Mouse (Mus musculus): Measurements from ENCODE around the gene Gck. TPM values are rescaled to one million over a fixed set of nuclear protein-coding genes. Genes with fewer than 3 reads are reported as not detected.

The Gck gene
- total RNA-seq, 2 experiments from 2014 or later, result 3.9 to 4.0 TPM

- no peak for DNase-seq
- intact Hi-C loops (cut with DNase I), result loop anchor here (10.0 kb wide), 1 partner anchor 68 kb away; the partner anchor contains the start of genes Gck and Ykt6
Observed at GRCm38 (mm10) chr11:5887250-5887649, 62.6 kb downstream of the Gck start.

- peak; percentile 70 for DNase-seq
- intact Hi-C loops (cut with DNase I), result loop anchor here (10.0 kb wide), 1 partner anchor 69 kb away; the partner anchor contains the start of genes Gck and Ykt6
Observed at GRCm38 (mm10) chr11:5886187-5886586, 63.7 kb downstream of the Gck start.

- intact Hi-C loops (cut with DNase I), result loop anchor here (10.0 kb wide), 1 partner anchor 72 kb away; the partner anchor contains the start of genes Gck and Ykt6
- DNase-seq, result no peak
Observed at GRCm38 (mm10) chr11:5882518-5882917, 67.4 kb downstream of the Gck start.

- peak; percentile 81 for DNase-seq
- intact Hi-C loops (cut with DNase I), result loop anchor here (10.0 kb wide), 1 partner anchor 75 kb away; the partner anchor contains the start of genes Gck and Ykt6
Observed at GRCm38 (mm10) chr11:5879905-5880304, 70.0 kb downstream of the Gck start.

- no peak for DNase-seq
- intact Hi-C loops (cut with DNase I), result no loop called here
Observed at GRCm38 (mm10) chr11:5878661-5879060, 71.2 kb downstream of the Gck start.

- peak; percentile 98 for DNase-seq
- intact Hi-C loops (cut with DNase I), result no loop called here
Observed at GRCm38 (mm10) chr11:5877921-5878526, 71.9 kb downstream of the Gck start, which contains the start of gene Pold2. Pold2 (minus strand) TSS chr11:5878292.

GRCm38 (mm10) chr11:5877421-5877820 is 72.5 kb downstream of the Gck start:
- no peak for DNase-seq
- intact Hi-C loops (cut with DNase I), result no loop called here

- intact Hi-C loops (cut with DNase I), result no loop called here
Observed at GRCm38 (mm10) chr11:5873192-5873591, 76.7 kb downstream of the Gck start.

GRCm38 (mm10) chr11:5872707-5873106 is 77.2 kb downstream of the Gck start:
- intact Hi-C loops (cut with DNase I), result no loop called here
- no peak for DNase-seq

More at GRCm38 (mm10) chr11:5873192-5873591, 76.7 kb downstream of the Gck start:
- no peak for DNase-seq

- no peak for DNase-seq
- intact Hi-C loops (cut with DNase I), result no loop called here
Observed at GRCm38 (mm10) chr11:5870069-5870468, 79.8 kb downstream of the Gck start.

GRCm38 (mm10) chr11:5869331-5869730 is 80.5 kb downstream of the Gck start:
- DNase-seq, result no peak
- intact Hi-C loops (cut with DNase I), result no loop called here

- no peak for DNase-seq
- intact Hi-C loops (cut with DNase I), result no loop called here
Observed at GRCm38 (mm10) chr11:5868324-5868723, 81.6 kb downstream of the Gck start.

- no peak for DNase-seq
Observed at GRCm38 (mm10) chr11:5867196-5867595, 82.7 kb downstream of the Gck start.

GRCm38 (mm10) chr11:5862394-5863105 is 87.3 kb downstream of the Gck start:
- intact Hi-C loops (cut with DNase I), result no loop called here
- DNase-seq, result no peak

More at GRCm38 (mm10) chr11:5867196-5867595, 82.7 kb downstream of the Gck start:
- intact Hi-C loops (cut with DNase I), result no loop called here

- peak; percentile 39 for DNase-seq
Observed at GRCm38 (mm10) chr11:5861678-5862393, 88.0 kb downstream of the Gck start, which contains the start of gene Aebp1. Aebp1 (plus strand) TSS chr11:5861947.

GRCm38 (mm10) chr11:5860639-5861038 is 89.2 kb downstream of the Gck start:
- intact Hi-C loops (cut with DNase I), result no loop called here
- DNase-seq, result no peak

More at GRCm38 (mm10) chr11:5861678-5862393, 88.0 kb downstream of the Gck start, which contains the start of gene Aebp1:
- intact Hi-C loops (cut with DNase I), result no loop called here

- DNase-seq, result no peak
- intact Hi-C loops (cut with DNase I), result no loop called here
Observed at GRCm38 (mm10) chr11:5859883-5860550, 89.9 kb downstream of the Gck start.

- no peak for DNase-seq
- intact Hi-C loops (cut with DNase I), result no loop called here
Observed at GRCm38 (mm10) chr11:5858723-5859122, 91.2 kb downstream of the Gck start.

GRCm38 (mm10) chr11:5856479-5857130 is 93.3 kb downstream of the Gck start:
- intact Hi-C loops (cut with DNase I), result no loop called here
- no peak for DNase-seq

GRCm38 (mm10) chr11:5855902-5856301 is 94.0 kb downstream of the Gck start:
- intact Hi-C loops (cut with DNase I), result no loop called here
- peak; percentile 77 for DNase-seq
